Mouse (Mus musculus) layer of hippocampus, adult 8-10 months (tissue): ENCODE measurements around the gene Nkain1. TPM values are rescaled to one million over a fixed set of nuclear protein-coding genes. Genes with fewer than 3 reads are reported as not detected.

Experiments
- DNase-seq, 2 experiments: peaks; one replicate each; pipeline ENCODE4 v3.0.0; 2022; ENCODE audit warnings: low spot score in 2 of 2
- total RNA-seq, 4 experiments: library from RNA; stranded (reverse); gene quantifications; 2 replicates each; pipeline ENCODE4 v1.2.4; 2022

Gene Nkain1
- total RNA-seq, 4 experiments from 2014 or later: 27.0 to 39.6 (median 34.6) TPM

GRCm38 (mm10) chr4:130552312-130553120 is 21.5 kb downstream of the Nkain1 start:
- DNase-seq: no peak

GRCm38 (mm10) chr4:130550511-130550910 is 23.5 kb downstream of the Nkain1 start:
- no peak for DNase-seq

- DNase-seq: no peak
Observed at GRCm38 (mm10) chr4:130549189-130549588, 24.8 kb downstream of the Nkain1 start.

GRCm38 (mm10) chr4:130546798-130547562 is 27.0 kb downstream of the Nkain1 start:
- no peak for DNase-seq

- no peak for DNase-seq
Observed at GRCm38 (mm10) chr4:130544392-130544791, 29.6 kb downstream of the Nkain1 start.

GRCm38 (mm10) chr4:130543121-130543520 is 30.9 kb downstream of the Nkain1 start:
- DNase-seq: no peak

- DNase-seq: no peak
Observed at GRCm38 (mm10) chr4:130540831-130541230, 33.1 kb downstream of the Nkain1 start.

- peak; percentile 47 to 51 for DNase-seq
Observed at GRCm38 (mm10) chr4:130539706-130540105, 34.3 kb downstream of the Nkain1 start.

- DNase-seq: no peak
Observed at GRCm38 (mm10) chr4:130539053-130539452, 34.9 kb downstream of the Nkain1 start.

- no peak for DNase-seq
Observed at GRCm38 (mm10) chr4:130537371-130537770, 36.6 kb downstream of the Nkain1 start.

- DNase-seq: no peak
Observed at GRCm38 (mm10) chr4:130535789-130536188, 38.2 kb downstream of the Nkain1 start.

- DNase-seq: peak; percentile 85 to 95
Observed at GRCm38 (mm10) chr4:130533975-130534374, 40.0 kb downstream of the Nkain1 start.

- no peak for DNase-seq
Observed at GRCm38 (mm10) chr4:130532347-130532746, 41.6 kb downstream of the Nkain1 start.

GRCm38 (mm10) chr4:130531645-130532280 is 42.2 kb downstream of the Nkain1 start:
- peak; percentile 48 to 79 for DNase-seq

- no peak for DNase-seq
Observed at GRCm38 (mm10) chr4:130527804-130528203, 46.2 kb downstream of the Nkain1 start.

- no peak for DNase-seq
Observed at GRCm38 (mm10) chr4:130525041-130525440, 48.9 kb downstream of the Nkain1 start.

GRCm38 (mm10) chr4:130521466-130521865 is 52.5 kb downstream of the Nkain1 start:
- DNase-seq: no peak

- DNase-seq: no peak
Observed at GRCm38 (mm10) chr4:130520482-130520851, 53.5 kb downstream of the Nkain1 start.

GRCm38 (mm10) chr4:130519567-130520481 is 54.1 kb downstream of the Nkain1 start:
- DNase-seq: peak; percentile 82 to 87

GRCm38 (mm10) chr4:130516490-130516889 is 57.5 kb downstream of the Nkain1 start:
- DNase-seq: no peak
